Mouse (Mus musculus): ENCODE data around the gene Opn3. TPM values are rescaled to one million over a fixed set of nuclear protein-coding genes. Genes with fewer than 3 reads are reported as not detected.

The Opn3 gene
- polyA plus RNA-seq, 1 experiment from 2014 or later, result 9.5 TPM

- Histone ChIP-seq H3K4me3 (peak overlapping the region; percentile 84), H3K4me1 (peaks cover 26% of the 10 kb centered on the region), H3K9me3 (no peaks in the 10 kb centered on the region), H3K36me3 (replicated peaks) (peaks cover 18% of the 10 kb centered on the region), H3K27me3 (replicated peaks; ENCODE audit: low read depth, poor library complexity, severe bottlenecking) (no peaks in the 10 kb centered on the region), H3K27ac (replicated peaks) (peak overlapping the region; percentile 97)
- DNase-seq (ENCODE audit: low spot score), result no peak
- 2% methylated on average over 22 of the region's 22 CpGs for WGBS
Observed at GRCm38 (mm10) chr1:175691686-175692245, 810 bp downstream of the Opn3 start.

- no peaks in the 10 kb centered on the region for H3K4me1 ChIP-seq
- peaks cover 20% of the 10 kb centered on the region for H3K36me3 ChIP-seq (replicated peaks)
- 80% methylated on average over 6 of the region's 6 CpGs for whole genome bisulfite sequencing
- H3K27ac ChIP-seq (replicated peaks), result no peak overlapping the region
- H3K27me3 ChIP-seq (replicated peaks; ENCODE audit: low read depth, poor library complexity, severe bottlenecking), result no peaks in the 10 kb centered on the region
- H3K9me3 ChIP-seq, result no peaks in the 10 kb centered on the region
- no peak overlapping the region for H3K4me3 ChIP-seq
- DNase-seq (ENCODE audit: low spot score), result no peak
Observed at GRCm38 (mm10) chr1:175680995-175681394, 11.6 kb downstream of the Opn3 start.

- Histone ChIP-seq H3K27ac (replicated peaks) (no peak overlapping the region), H3K9me3 (no peaks in the 10 kb centered on the region), H3K36me3 (replicated peaks) (peaks cover 8% of the 10 kb centered on the region), H3K4me1 (no peaks in the 10 kb centered on the region), H3K27me3 (replicated peaks; ENCODE audit: low read depth, poor library complexity, severe bottlenecking) (no peaks in the 10 kb centered on the region), H3K4me3 (no peak overlapping the region)
- 90% methylated on average over 6 of the region's 6 CpGs for WGBS
- no peak for DNase-seq (ENCODE audit: low spot score)
Observed at GRCm38 (mm10) chr1:175677459-175677858, 15.1 kb downstream of the Opn3 start.

GRCm38 (mm10) chr1:175675116-175675515 is 17.5 kb downstream of the Opn3 start:
- H3K27me3 ChIP-seq (replicated peaks; ENCODE audit: low read depth, poor library complexity, severe bottlenecking), result no peaks in the 10 kb centered on the region
- H3K27ac ChIP-seq (replicated peaks), result no peak overlapping the region
- 88% methylated on average over 6 of the region's 6 CpGs for WGBS
- H3K4me3 ChIP-seq, result no peak overlapping the region
- H3K9me3 ChIP-seq, result no peaks in the 10 kb centered on the region
- H3K4me1 ChIP-seq, result no peaks in the 10 kb centered on the region
- no peaks in the 10 kb centered on the region for H3K36me3 ChIP-seq (replicated peaks)
- DNase-seq (ENCODE audit: low spot score), result no peak

- WGBS, result 82% methylated on average over 7 of the region's 7 CpGs
- Histone ChIP-seq H3K4me1 (no peaks in the 10 kb centered on the region), H3K27ac (replicated peaks) (no peak overlapping the region), H3K9me3 (no peaks in the 10 kb centered on the region), H3K27me3 (replicated peaks; ENCODE audit: low read depth, poor library complexity, severe bottlenecking) (no peaks in the 10 kb centered on the region), H3K36me3 (replicated peaks) (no peaks in the 10 kb centered on the region), H3K4me3 (no peak overlapping the region)
- no peak for DNase-seq (ENCODE audit: low spot score)
Observed at GRCm38 (mm10) chr1:175673563-175674325, 18.8 kb downstream of the Opn3 start.

- no peaks in the 10 kb centered on the region for H3K9me3 ChIP-seq
- DNase-seq (ENCODE audit: low spot score), result no peak
- WGBS, result 48% methylated on average over 1 of the region's 1 CpGs
- H3K4me3 ChIP-seq, result no peak overlapping the region
- H3K27ac ChIP-seq (replicated peaks), result no peak overlapping the region
- no peaks in the 10 kb centered on the region for H3K36me3 ChIP-seq (replicated peaks)
- H3K4me1 ChIP-seq, result no peaks in the 10 kb centered on the region
- H3K27me3 ChIP-seq (replicated peaks; ENCODE audit: low read depth, poor library complexity, severe bottlenecking), result no peaks in the 10 kb centered on the region
Observed at GRCm38 (mm10) chr1:175671626-175672025, 20.9 kb downstream of the Opn3 start.

GRCm38 (mm10) chr1:175670042-175670441 is 22.5 kb downstream of the Opn3 start:
- Histone ChIP-seq H3K27ac (replicated peaks) (no peak overlapping the region), H3K9me3 (no peaks in the 10 kb centered on the region), H3K4me1 (no peaks in the 10 kb centered on the region), H3K36me3 (replicated peaks) (no peaks in the 10 kb centered on the region), H3K27me3 (replicated peaks; ENCODE audit: low read depth, poor library complexity, severe bottlenecking) (no peaks in the 10 kb centered on the region), H3K4me3 (no peak overlapping the region)
- 76% methylated on average over 7 of the region's 7 CpGs for WGBS
- no peak for DNase-seq (ENCODE audit: low spot score)

GRCm38 (mm10) chr1:175669456-175669855 is 23.1 kb downstream of the Opn3 start:
- no peaks in the 10 kb centered on the region for H3K36me3 ChIP-seq (replicated peaks)
- DNase-seq (ENCODE audit: low spot score), result no peak
- WGBS, result 91% methylated on average over 3 of the region's 3 CpGs
- H3K4me3 ChIP-seq, result no peak overlapping the region
- H3K4me1 ChIP-seq, result no peaks in the 10 kb centered on the region
- no peak overlapping the region for H3K27ac ChIP-seq (replicated peaks)
- no peaks in the 10 kb centered on the region for H3K27me3 ChIP-seq (replicated peaks; ENCODE audit: low read depth, poor library complexity, severe bottlenecking)
- no peaks in the 10 kb centered on the region for H3K9me3 ChIP-seq

GRCm38 (mm10) chr1:175668666-175669405 is 23.7 kb downstream of the Opn3 start:
- no peak overlapping the region for H3K27ac ChIP-seq (replicated peaks)
- H3K27me3 ChIP-seq (replicated peaks; ENCODE audit: low read depth, poor library complexity, severe bottlenecking), result no peaks in the 10 kb centered on the region
- DNase-seq (ENCODE audit: low spot score), result peak; percentile 30
- no peak overlapping the region for H3K4me3 ChIP-seq
- no peaks in the 10 kb centered on the region for H3K36me3 ChIP-seq (replicated peaks)
- H3K4me1 ChIP-seq, result no peaks in the 10 kb centered on the region
- H3K9me3 ChIP-seq, result no peaks in the 10 kb centered on the region
- 82% methylated on average over 5 of the region's 5 CpGs for WGBS

- Histone ChIP-seq H3K27ac (replicated peaks) (no peak overlapping the region), H3K36me3 (replicated peaks) (peaks cover 11% of the 10 kb centered on the region), H3K9me3 (no peaks in the 10 kb centered on the region), H3K27me3 (replicated peaks; ENCODE audit: low read depth, poor library complexity, severe bottlenecking) (no peaks in the 10 kb centered on the region), H3K4me3 (no peak overlapping the region), H3K4me1 (no peaks in the 10 kb centered on the region)
- DNase-seq (ENCODE audit: low spot score), result no peak
- WGBS, result 94% methylated on average over 4 of the region's 4 CpGs
Observed at GRCm38 (mm10) chr1:175659900-175660299, 32.7 kb downstream of the Opn3 start.

GRCm38 (mm10) chr1:175648615-175649014 is 44.0 kb downstream of the Opn3 start:
- no peaks in the 10 kb centered on the region for H3K36me3 ChIP-seq (replicated peaks)
- H3K4me3 ChIP-seq, result no peak overlapping the region
- WGBS, result 91% methylated on average over 4 of the region's 4 CpGs
- no peaks in the 10 kb centered on the region for H3K9me3 ChIP-seq
- DNase-seq (ENCODE audit: low spot score), result no peak
- no peaks in the 10 kb centered on the region for H3K4me1 ChIP-seq
- H3K27me3 ChIP-seq (replicated peaks; ENCODE audit: low read depth, poor library complexity, severe bottlenecking), result no peaks in the 10 kb centered on the region
- no peak overlapping the region for H3K27ac ChIP-seq (replicated peaks)

- H3K4me1 ChIP-seq, result no peaks in the 10 kb centered on the region
- no peak overlapping the region for H3K4me3 ChIP-seq
- no peak overlapping the region for H3K27ac ChIP-seq (replicated peaks)
- DNase-seq (ENCODE audit: low spot score), result no peak
- H3K36me3 ChIP-seq (replicated peaks), result no peaks in the 10 kb centered on the region
- no peaks in the 10 kb centered on the region for H3K9me3 ChIP-seq
- H3K27me3 ChIP-seq (replicated peaks; ENCODE audit: low read depth, poor library complexity, severe bottlenecking), result no peaks in the 10 kb centered on the region
- WGBS, result 74% methylated on average over 9 of the region's 9 CpGs
Observed at GRCm38 (mm10) chr1:175646952-175647351, 45.6 kb downstream of the Opn3 start.
